Mouse (Mus musculus): ENCODE data around the gene Kcnj14. TPM values are rescaled to one million over a fixed set of nuclear protein-coding genes. Genes with fewer than 3 reads are reported as not detected.

The Kcnj14 gene
- polyA plus RNA-seq, 2 experiments, result 1.1 to 1.7 TPM

- peak within 1 kb of the TSS; percentile 67 for H3K4me2 ChIP-seq (replicated peaks; ENCODE audit: low read depth, low read length, severe bottlenecking)
- 0 out of 2 replicates have a peak, but pooled peaks cover 5% of the 10 kb centered on the region for H3K4me1 ChIP-seq (ENCODE audit: control insufficient read depth, insufficient read depth, low read length)
- 0 out of 2 replicates have a peak, but pooled peaks have one; percentile 6 for TF ChIP-seq POLR2A (IDR thresholded peaks at IDR 0.05; ENCODE audit: borderline replicate concordance, extremely low read depth, insufficient read depth, insufficient read length)
- H3K27ac ChIP-seq (replicated peaks; ENCODE audit: low read depth, low read length), result no peak within 1 kb of the TSS
- H3K4me3 ChIP-seq (replicated peaks; ENCODE audit: low read length), result peak within 1 kb of the TSS; percentile 57
- H3K27me3 ChIP-seq (ENCODE audit: control insufficient read depth, insufficient read depth, low read length), result peaks cover 46% of the 10 kb centered on the region
- H3K9ac ChIP-seq (ENCODE audit: low read depth, low read length, severe bottlenecking), result peak within 1 kb of the TSS; percentile 54
- WGBS, result 0% methylated on average over 35 of the region's 35 CpGs
- H3K36me3 ChIP-seq (ENCODE audit: control insufficient read depth, insufficient read depth, low read length), result peaks cover 38% of the 10 kb centered on the region
- peak; percentile 92 for ATAC-seq (ENCODE audit: low FRiP score, low read depth)
- peak; percentile 88 for DNase-seq (ENCODE audit: low spot score)
- no peaks in the 10 kb centered on the region for H3K9me3 ChIP-seq (ENCODE audit: control insufficient read depth, low read length)
Measured at GRCm38 (mm10) chr7:45830427-45831127, 6.0 kb upstream of the Kcnj14 start, which contains the start of gene Grwd1. Gene Grwd1, minus strand, starts transcription at chr7:45830944.

- H3K4me1 ChIP-seq (ENCODE audit: control insufficient read depth, insufficient read depth, low read length), result 0 out of 2 replicates have a peak, but pooled peaks cover 5% of the 10 kb centered on the region
- no peak overlapping the region for H3K4me2 ChIP-seq (replicated peaks; ENCODE audit: low read depth, low read length, severe bottlenecking)
- H3K27me3 ChIP-seq (ENCODE audit: control insufficient read depth, insufficient read depth, low read length), result peaks cover 6% of the 10 kb centered on the region
- no peaks in the 10 kb centered on the region for H3K9me3 ChIP-seq (ENCODE audit: control insufficient read depth, low read length)
- peaks cover 69% of the 10 kb centered on the region for H3K36me3 ChIP-seq (ENCODE audit: control insufficient read depth, insufficient read depth, low read length)
- no peak overlapping the region for H3K4me3 ChIP-seq (replicated peaks; ENCODE audit: low read length)
- TF ChIP-seq POLR2A (IDR thresholded peaks at IDR 0.05; ENCODE audit: borderline replicate concordance, extremely low read depth, insufficient read depth, insufficient read length), result no peak
- no peak overlapping the region for H3K9ac ChIP-seq (ENCODE audit: low read depth, low read length, severe bottlenecking)
- H3K27ac ChIP-seq (replicated peaks; ENCODE audit: low read depth, low read length), result no peak overlapping the region
- ATAC-seq (ENCODE audit: low FRiP score, low read depth) (no peak), DNase-seq (ENCODE audit: low spot score) (no peak)
- 91% methylated on average over 7 of the region's 7 CpGs for WGBS
Measured at GRCm38 (mm10) chr7:45826631-45827030, 2.0 kb upstream of the Kcnj14 start.

- H3K4me3 ChIP-seq (replicated peaks; ENCODE audit: low read length), result no peak overlapping the region
- no peak overlapping the region for H3K4me2 ChIP-seq (replicated peaks; ENCODE audit: low read depth, low read length, severe bottlenecking)
- H3K9me3 ChIP-seq (ENCODE audit: control insufficient read depth, low read length), result no peaks in the 10 kb centered on the region
- H3K4me1 ChIP-seq (ENCODE audit: control insufficient read depth, insufficient read depth, low read length), result no peaks in the 10 kb centered on the region
- H3K27ac ChIP-seq (replicated peaks; ENCODE audit: low read depth, low read length), result no peak overlapping the region
- H3K27me3 ChIP-seq (ENCODE audit: control insufficient read depth, insufficient read depth, low read length), result no peaks in the 10 kb centered on the region
- DNase-seq (ENCODE audit: low spot score), result no peak
- H3K36me3 ChIP-seq (ENCODE audit: control insufficient read depth, insufficient read depth, low read length), result peaks cover 34% of the 10 kb centered on the region
- H3K9ac ChIP-seq (ENCODE audit: low read depth, low read length, severe bottlenecking), result no peak overlapping the region
- no peak for ATAC-seq (ENCODE audit: low FRiP score, low read depth)
- no peak for TF ChIP-seq POLR2A (IDR thresholded peaks at IDR 0.05; ENCODE audit: borderline replicate concordance, extremely low read depth, insufficient read depth, insufficient read length)
Measured at GRCm38 (mm10) chr7:45820913-45821312, 3.7 kb downstream of the Kcnj14 start.

GRCm38 (mm10) chr7:45819843-45820242 is 4.7 kb downstream of the Kcnj14 start:
- Histone ChIP-seq H3K27me3 (ENCODE audit: control insufficient read depth, insufficient read depth, low read length) (no peaks in the 10 kb centered on the region), H3K27ac (replicated peaks; ENCODE audit: low read depth, low read length) (no peak overlapping the region), H3K4me1 (ENCODE audit: control insufficient read depth, insufficient read depth, low read length) (peaks cover 9% of the 10 kb centered on the region), H3K9me3 (ENCODE audit: control insufficient read depth, low read length) (no peaks in the 10 kb centered on the region), H3K4me3 (replicated peaks; ENCODE audit: low read length) (peak overlapping the region; percentile 11; the same call in 1 of the 2 replicates), H3K36me3 (ENCODE audit: control insufficient read depth, insufficient read depth, low read length) (peaks cover 24% of the 10 kb centered on the region), H3K4me2 (replicated peaks; ENCODE audit: low read depth, low read length, severe bottlenecking) (peak overlapping the region; percentile 34; the same call in 1 of the 2 replicates), H3K9ac (ENCODE audit: low read depth, low read length, severe bottlenecking) (no peak overlapping the region)
- TF ChIP-seq POLR2A (IDR thresholded peaks at IDR 0.05; ENCODE audit: borderline replicate concordance, extremely low read depth, insufficient read depth, insufficient read length), result no peak
- no peak for DNase-seq (ENCODE audit: low spot score)
- 5% methylated on average over 20 of the region's 25 CpGs for WGBS
- ATAC-seq (ENCODE audit: low FRiP score, low read depth), result no peak

DNA sequence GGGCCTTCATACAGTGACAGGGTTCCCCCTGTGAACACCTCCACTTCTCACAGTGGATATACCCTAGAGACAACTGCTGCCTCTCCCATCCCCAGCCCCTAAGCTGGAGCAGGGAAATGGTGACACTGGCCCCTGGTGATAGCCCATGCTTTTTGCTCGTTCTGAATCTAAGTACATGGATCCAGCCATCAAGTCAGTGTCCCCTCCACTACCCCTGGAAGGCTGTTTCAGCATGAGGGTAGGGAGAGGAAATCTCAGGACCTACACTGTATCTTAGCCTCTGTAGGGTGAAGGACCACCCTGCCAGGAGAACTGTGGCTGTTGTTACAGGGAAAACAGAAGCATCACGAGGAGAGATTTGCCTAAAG is 8.6 kb downstream of the Kcnj14 start:
- Histone ChIP-seq H3K27me3 (ENCODE audit: control insufficient read depth, insufficient read depth, low read length) (no peaks in the 10 kb centered on the region), H3K9ac (ENCODE audit: low read depth, low read length, severe bottlenecking) (no peak overlapping the region), H3K4me3 (replicated peaks; ENCODE audit: low read length) (no peak overlapping the region), H3K9me3 (ENCODE audit: control insufficient read depth, low read length) (no peaks in the 10 kb centered on the region), H3K36me3 (ENCODE audit: control insufficient read depth, insufficient read depth, low read length) (peaks cover 21% of the 10 kb centered on the region), H3K4me2 (replicated peaks; ENCODE audit: low read depth, low read length, severe bottlenecking) (no peak overlapping the region), H3K4me1 (ENCODE audit: control insufficient read depth, insufficient read depth, low read length) (peaks cover 18% of the 10 kb centered on the region), H3K27ac (replicated peaks; ENCODE audit: low read depth, low read length) (no peak overlapping the region)
- TF ChIP-seq POLR2A (IDR thresholded peaks at IDR 0.05; ENCODE audit: borderline replicate concordance, extremely low read depth, insufficient read depth, insufficient read length), result no peak
- ATAC-seq (ENCODE audit: low FRiP score, low read depth) (no peak), DNase-seq (ENCODE audit: low spot score) (no peak)
- 64% methylated on average over 2 of the region's 2 CpGs for WGBS

Measured in limb, embryonic 14.5 days (tissue).